Mouse (Mus musculus) liver, embryonic 11.5 days (tissue): ENCODE results near the gene Glmp. TPM values are rescaled to one million over a fixed set of nuclear protein-coding genes. Genes with fewer than 3 reads are reported as not detected.
A peak's percentile ranks its signal among the peaks of the same experiment; 100 is the strongest.
"Not testable (repeated sequence)": the region's sequence is repeated elsewhere in the genome, so short reads cannot be mapped to it uniquely, and the experiment has no call there.

Source experiments
- ATAC-seq: fragments of 200-750 bp; cut with Nextera tagmentation; replicated peaks from 2 replicates; pipeline ENCODE4 v1.8.0; 2017; ENCODE audit warnings: moderate number of reproducible peaks, mild to moderate bottlenecking, moderate TSS enrichment, moderate library complexity; ENCODE audit not compliant: low FRiP score
- DNase-seq: peaks from one replicate; pipeline ENCODE4 v3.0.0-alpha.2; 2017; ENCODE audit warnings: low spot score
- H3K27ac ChIP-seq: fragments of 300-500 bp; sonication (generic); 2 replicates; pipeline ENCODE4 v1.5.1; 2014; ENCODE audit warnings: mild to moderate bottlenecking, low read depth, low read length, control low read depth
- H3K27me3 ChIP-seq: fragments of 300-500 bp; sonication (generic); replicated peaks from 2 replicates; pipeline ENCODE4 v1.6.1; 2014; ENCODE audit warnings: low read length, mixed read lengths; ENCODE audit not compliant: control insufficient read depth, insufficient read depth
- H3K36me3 ChIP-seq: fragments of 300-500 bp; sonication (generic); 2 replicates; pipeline ENCODE4 v1.6.1; 2014; ENCODE audit warnings: mild to moderate bottlenecking, low read length, moderate library complexity, mixed read lengths; ENCODE audit not compliant: control insufficient read depth, insufficient read depth
- H3K4me1 ChIP-seq: fragments of 300-500 bp; sonication (generic); replicated peaks from 2 replicates; pipeline ENCODE4 v1.6.1; 2014; ENCODE audit warnings: low read length, mixed read lengths; ENCODE audit not compliant: control insufficient read depth, insufficient read depth
- H3K4me2 ChIP-seq: fragments of 300-500 bp; sonication (generic); 2 replicates; pipeline ENCODE4 v1.6.1; 2014; ENCODE audit warnings: mild to moderate bottlenecking, control low read depth, moderate library complexity
- H3K4me3 ChIP-seq: fragments of 300-500 bp; sonication (generic); 2 replicates; pipeline ENCODE4 v1.5.1; 2014; ENCODE audit warnings: low read depth, low read length, control low read depth
- H3K9ac ChIP-seq: fragments of 300-500 bp; sonication (generic); 2 replicates; pipeline ENCODE4 v1.6.1; 2014; ENCODE audit warnings: low read depth, low read length, control low read depth
- H3K9me3 ChIP-seq: fragments of 300-500 bp; sonication (generic); 2 replicates; pipeline ENCODE4 v1.6.1; 2016; ENCODE audit warnings: low read length, inconsistent platforms, mixed read lengths; ENCODE audit not compliant: control insufficient read depth
- WGBS: fragments of 180-500 bp; shearing (Covaris S2); extraction: QIAGEN DNeasy Blood & Tissue Kit; methylation state at CpG from one replicate; pipeline ENCODE4 v1.1.7; 2014; 5-methylcytosine and 5-hydroxymethylcytosine counted together
- polyA plus RNA-seq: library from polyadenylated mRNA; unstranded; fragments of >200 nt; fragmentation: Nextera tagmentation; extraction: Ambion mirVana; gene quantifications from 2 replicates; pipeline ENCODE4 v1.2.1, GENCODE M21; 2014

Glmp gene
- polyA plus RNA-seq, 1 experiment from 2014 or later: 111 TPM

DNA sequence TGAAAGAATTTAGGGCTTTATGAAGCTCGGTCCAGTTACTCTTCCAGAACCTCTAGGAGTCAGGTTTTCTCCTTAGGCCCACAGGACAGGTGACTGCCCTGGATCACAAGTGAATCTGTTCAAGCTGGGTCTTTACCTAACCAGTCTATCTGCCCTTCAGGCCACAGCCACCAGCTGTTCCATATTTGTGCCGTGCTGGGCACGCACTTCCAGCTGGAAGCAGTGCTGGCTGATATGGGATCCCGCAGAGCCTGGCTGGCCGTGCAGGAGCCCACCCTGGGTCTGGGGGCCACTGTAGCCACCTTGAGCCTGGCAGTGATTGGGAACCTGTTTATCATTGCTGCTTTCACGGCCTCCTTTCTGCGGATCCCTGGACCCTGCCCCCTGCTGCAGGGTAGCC is 51.8 kb downstream of the Glmp start:
- not testable (repeated sequence) for H3K27ac ChIP-seq, DNase-seq

GRCm38 (mm10) chr3:88378599-88378998 is 53.8 kb downstream of the Glmp start, which contains the start of gene Bglap2:
Gene Bglap2, minus strand, starts transcription at chr3:88378699.
- WGBS: 72% methylated on average over 4 of the region's 5 CpGs
- ATAC-seq, H3K27ac ChIP-seq, H3K4me2 ChIP-seq, H3K36me3 ChIP-seq, H3K9me3 ChIP-seq, H3K27me3 ChIP-seq, H3K4me3 ChIP-seq, H3K9ac ChIP-seq, DNase-seq, H3K4me1 ChIP-seq: not testable (repeated sequence)

More for the DNA sequence above, 51.8 kb downstream of the Glmp start:
- H3K27me3 ChIP-seq, H3K9ac ChIP-seq, H3K4me3 ChIP-seq, ATAC-seq, H3K36me3 ChIP-seq, H3K9me3 ChIP-seq, H3K4me1 ChIP-seq: not testable (repeated sequence)
- peak overlapping the region; percentile 31; the same call in 1 of the 2 replicates for H3K4me2 ChIP-seq
- WGBS: 32% methylated on average over 5 of the region's 7 CpGs

Other genes starting within 250 kb of the Glmp start
- not detected in 2 replicates for gene Ttc24, start 246.7 kb upstream of the Glmp start, polyA plus RNA-seq
- 16.8 and 19.1 TPM in 2 replicates for gene Iqgap3, start 243.1 kb upstream of the Glmp start, polyA plus RNA-seq
- gene Mef2d, start 182.7 kb upstream of the Glmp start, polyA plus RNA-seq: 27.6 and 28.0 TPM in 2 replicates
- 16.3 and 19.5 TPM in 2 replicates for gene Rhbg, start 70.3 kb upstream of the Glmp start, polyA plus RNA-seq
- gene Gm38392, start 37.8 kb upstream of the Glmp start, polyA plus RNA-seq: 0.31 and 1.4 TPM in 2 replicates
- gene Tsacc, start 28.0 kb upstream of the Glmp start, polyA plus RNA-seq: 14.0 and 17.7 TPM in 2 replicates
- gene Cct3, start 27.9 kb upstream of the Glmp start, polyA plus RNA-seq: 694 and 747 TPM in 2 replicates
- gene Tmem79, start 11.1 kb downstream of the Glmp start, polyA plus RNA-seq: 2.0 TPM in 2 replicates
- 52.0 TPM in 2 replicates for gene Smg5, start 11.2 kb downstream of the Glmp start, polyA plus RNA-seq
- 5.6 and 7.0 TPM in 2 replicates for gene Paqr6, start 39.6 kb downstream of the Glmp start, polyA plus RNA-seq
- gene Bglap3, start 47.7 kb downstream of the Glmp start, polyA plus RNA-seq: 0.12 and 0.40 TPM in 2 replicates
- gene Bglap2, start 53.7 kb downstream of the Glmp start, polyA plus RNA-seq: not detected in 2 replicates
- gene Bglap, start 59.4 kb downstream of the Glmp start, polyA plus RNA-seq: not detected in 2 replicates
- 153 and 165 TPM in 2 replicates for gene Pmf1, start 85.3 kb downstream of the Glmp start, polyA plus RNA-seq
- 20.6 and 20.7 TPM in 2 replicates for gene Slc25a44, start 100.1 kb downstream of the Glmp start, polyA plus RNA-seq
- 14.3 and 19.0 TPM in 2 replicates for gene Sema4a, start 136.2 kb downstream of the Glmp start, polyA plus RNA-seq
- 155 and 157 TPM in 2 replicates for gene Lmna, start 184.9 kb downstream of the Glmp start, polyA plus RNA-seq
- gene Mex3a, start 207.4 kb downstream of the Glmp start, polyA plus RNA-seq: 9.4 and 10.2 TPM in 2 replicates
- 1.1 and 1.2 TPM in 2 replicates for gene Rab25, start 223.3 kb downstream of the Glmp start, polyA plus RNA-seq
- gene Lamtor2, start 228.1 kb downstream of the Glmp start, polyA plus RNA-seq: 111 and 120 TPM in 2 replicates
- gene Ubqln4, start 228.7 kb downstream of the Glmp start, polyA plus RNA-seq: 65.8 and 67.7 TPM in 2 replicates